Comparison of ENCODE assay signal across 26 mouse cellular contexts in the genomic region with DNA sequence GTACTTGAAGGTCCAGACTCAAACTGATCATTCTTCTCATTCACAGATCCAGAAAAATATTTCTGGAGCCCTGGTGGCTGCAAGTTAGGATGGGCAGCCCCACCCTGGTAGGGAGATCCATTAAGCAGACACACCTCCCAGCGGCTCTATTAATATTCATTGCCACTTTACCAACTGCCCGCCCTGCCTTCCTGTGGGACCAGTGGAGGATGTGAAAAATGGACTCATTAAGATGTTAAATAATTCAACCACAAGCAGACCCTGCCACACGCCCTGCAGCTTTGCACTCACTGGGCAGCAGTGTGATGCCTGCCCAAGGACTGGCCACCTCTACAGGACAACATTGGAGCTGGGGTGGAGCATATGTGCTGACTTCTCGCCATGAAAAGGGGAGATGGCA.
DNase-seq lines count a peak whose midpoint lies in the region; ATAC-seq and TF ChIP-seq lines count a peak whose summit lies in the region.
"Had no signal": no experiment of that assay in that cellular context is flagged by ENCODE, and none has a peak within 500 bp of the region (broad histone marks: within the 10 kb centered on the region; RNA-seq: fewer than 3 reads in every experiment).

No protein-coding gene starts in this region.

- H3K27me3 ChIP-seq in hindbrain, embryonic 10.5 days (ENCODE audit: insufficient read depth, poor library complexity, severe bottlenecking) = no peaks in the 10 kb centered on the region
- no peaks in the 10 kb centered on the region for H3K27me3 ChIP-seq in hindbrain, embryonic 16.5 days (replicated peaks; ENCODE audit: control insufficient read depth, insufficient read depth, low read length)
- no peaks in the 10 kb centered on the region for H3K27me3 ChIP-seq in neural tube, embryonic 12.5 days (replicated peaks)
- H3K27me3 ChIP-seq in neural tube, embryonic 15.5 days (replicated peaks) = no peaks in the 10 kb centered on the region
- H3K27me3 ChIP-seq in midbrain, postnatal 0 days (ENCODE audit: insufficient read depth, low read length) = no peaks in the 10 kb centered on the region
- H3K27me3 ChIP-seq in embryonic facial prominence, embryonic 10.5 days (replicated peaks; ENCODE audit: low read depth, poor library complexity, severe bottlenecking) = no peaks in the 10 kb centered on the region
- H3K27me3 ChIP-seq: heart, embryonic 13.5 days; stomach, embryonic 15.5 days had no signal

- peak overlapping the region; percentile 50; the same call in 1 of the 2 replicates for H3K27ac ChIP-seq in hindbrain, embryonic 10.5 days
- no peak overlapping the region for H3K27ac ChIP-seq in hindbrain, embryonic 16.5 days (ENCODE audit: low read depth, low read length)
- no peak overlapping the region for H3K27ac ChIP-seq in neural tube, embryonic 12.5 days
- H3K27ac ChIP-seq in neural tube, embryonic 15.5 days (replicated peaks) = no peak overlapping the region
- H3K27ac ChIP-seq in midbrain, postnatal 0 days (ENCODE audit: low read depth, low read length) = no peak overlapping the region
- no peak overlapping the region for H3K27ac ChIP-seq in embryonic facial prominence, embryonic 10.5 days (replicated peaks)
- H3K27ac ChIP-seq: forebrain, embryonic 10.5 days; macrophage; stomach, embryonic 15.5 days had no signal

- peak; percentile 31 for DNase-seq in embryo, embryonic 10.5 days (ENCODE audit: low spot score)
- no peak for DNase-seq in embryo, embryonic 9.5 days (ENCODE audit: extremely low spot score)
- peak; percentile 30 for DNase-seq in hindbrain, embryonic 10.5 days (ENCODE audit: low spot score)
- peak; percentile 4 for DNase-seq in midbrain, postnatal 0 days (ENCODE audit: low spot score)
- DNase-seq in embryonic facial prominence, embryonic 10.5 days (ENCODE audit: low spot score) = no peak
- DNase-seq: adrenal gland, postnatal 10 days; cerebellum, adult 2 months; cerebellum, postnatal 25 days; gastrocnemius, postnatal 14 days; heart, adult 18-20 months; kidney, adult 18-20 months; layer of hippocampus, adult 9-11 months; left cerebral cortex, postnatal 4 days; liver; thymus, adult 18-20 months; thymus, postnatal 36 days had no signal

- H3K9ac ChIP-seq in hindbrain, embryonic 16.5 days (ENCODE audit: low read depth, low read length) = no peak overlapping the region
- H3K9ac ChIP-seq in neural tube, embryonic 12.5 days = no peak overlapping the region
- no peak overlapping the region for H3K9ac ChIP-seq in neural tube, embryonic 15.5 days (replicated peaks)
- no peak overlapping the region for H3K9ac ChIP-seq in midbrain, postnatal 0 days (replicated peaks; ENCODE audit: low read length, poor library complexity, severe bottlenecking)
- H3K9ac ChIP-seq: heart, embryonic 13.5 days; stomach, embryonic 15.5 days had no signal

- no peak overlapping the region for H3K4me3 ChIP-seq in hindbrain, embryonic 10.5 days
- H3K4me3 ChIP-seq in hindbrain, embryonic 16.5 days (ENCODE audit: low read length) = no peak overlapping the region
- H3K4me3 ChIP-seq in neural tube, embryonic 12.5 days = no peak overlapping the region
- no peak overlapping the region for H3K4me3 ChIP-seq in neural tube, embryonic 15.5 days (replicated peaks)
- no peak overlapping the region for H3K4me3 ChIP-seq in midbrain, postnatal 0 days (ENCODE audit: low read depth, low read length)
- H3K4me3 ChIP-seq in embryonic facial prominence, embryonic 10.5 days = no peak overlapping the region
- H3K4me3 ChIP-seq: forebrain, embryonic 10.5 days; heart, embryonic 13.5 days; stomach, embryonic 15.5 days had no signal

- no peaks in the 10 kb centered on the region for H3K36me3 ChIP-seq in hindbrain, embryonic 10.5 days
- H3K36me3 ChIP-seq in hindbrain, embryonic 16.5 days (ENCODE audit: control insufficient read depth, insufficient read depth, low read length) = no peaks in the 10 kb centered on the region
- H3K36me3 ChIP-seq in neural tube, embryonic 12.5 days = no peaks in the 10 kb centered on the region
- H3K36me3 ChIP-seq in neural tube, embryonic 15.5 days = no peaks in the 10 kb centered on the region
- no peaks in the 10 kb centered on the region for H3K36me3 ChIP-seq in midbrain, postnatal 0 days (ENCODE audit: insufficient read depth, low read length)
- no peaks in the 10 kb centered on the region for H3K36me3 ChIP-seq in embryonic facial prominence, embryonic 10.5 days (replicated peaks)
- H3K36me3 ChIP-seq: forebrain, embryonic 10.5 days; heart, embryonic 13.5 days; stomach, embryonic 15.5 days had no signal

- WGBS in hindbrain, embryonic 10.5 days = 55% methylated on average over 4 of the region's 4 CpGs
- 28% methylated on average over 4 of the region's 4 CpGs for WGBS in hindbrain, embryonic 16.5 days
- WGBS in neural tube, embryonic 12.5 days = 32% methylated on average over 4 of the region's 4 CpGs
- 22% methylated on average over 4 of the region's 4 CpGs for WGBS in neural tube, embryonic 15.5 days
- WGBS in midbrain, postnatal 0 days = 40% methylated on average over 4 of the region's 4 CpGs
- WGBS in embryonic facial prominence, embryonic 10.5 days = 73% methylated on average over 4 of the region's 4 CpGs

- no peak for TF ChIP-seq CTCF in midbrain, postnatal 0 days (IDR thresholded peaks at IDR 0.05)

- no peaks in the 10 kb centered on the region for H3K9me3 ChIP-seq in hindbrain, embryonic 10.5 days
- H3K9me3 ChIP-seq in hindbrain, embryonic 16.5 days (ENCODE audit: control insufficient read depth, low read length) = no peaks in the 10 kb centered on the region
- no peaks in the 10 kb centered on the region for H3K9me3 ChIP-seq in neural tube, embryonic 12.5 days
- no peaks in the 10 kb centered on the region for H3K9me3 ChIP-seq in neural tube, embryonic 15.5 days (replicated peaks)
- no peaks in the 10 kb centered on the region for H3K9me3 ChIP-seq in midbrain, postnatal 0 days (ENCODE audit: low read length)
- no peaks in the 10 kb centered on the region for H3K9me3 ChIP-seq in embryonic facial prominence, embryonic 10.5 days
- H3K9me3 ChIP-seq: forebrain, embryonic 10.5 days; heart, embryonic 13.5 days; stomach, embryonic 15.5 days had no signal

- H3K4me2 ChIP-seq in hindbrain, embryonic 16.5 days (ENCODE audit: low read length) = no peak overlapping the region
- no peak overlapping the region for H3K4me2 ChIP-seq in neural tube, embryonic 12.5 days (replicated peaks)
- H3K4me2 ChIP-seq in neural tube, embryonic 15.5 days = no peak overlapping the region
- H3K4me2 ChIP-seq in midbrain, postnatal 0 days (ENCODE audit: low read depth, low read length, poor library complexity, severe bottlenecking) = no peak overlapping the region
- H3K4me2 ChIP-seq: heart, embryonic 13.5 days; stomach, embryonic 15.5 days had no signal

- ATAC-seq in hindbrain, embryonic 16.5 days = no peak
- ATAC-seq in neural tube, embryonic 12.5 days (ENCODE audit: low FRiP score, low read depth) = peak; percentile 39; the same call in 1 of the 2 replicates
- no peak for ATAC-seq in neural tube, embryonic 15.5 days (ENCODE audit: low FRiP score)
- no peak for ATAC-seq in midbrain, postnatal 0 days (ENCODE audit: low FRiP score)
- ATAC-seq: activated CD4-positive, CD25-positive, alpha-beta regulatory T cell, adult 4 months; inflammation-experienced regulatory T-cells, adult 6 months; lung, postnatal 0 days had no signal

- peaks cover 75% of the 10 kb centered on the region for H3K4me1 ChIP-seq in hindbrain, embryonic 10.5 days (replicated peaks)
- H3K4me1 ChIP-seq in hindbrain, embryonic 16.5 days (ENCODE audit: control insufficient read depth, insufficient read depth, low read depth, low read length) = peaks cover 27% of the 10 kb centered on the region
- peaks cover 61% of the 10 kb centered on the region for H3K4me1 ChIP-seq in neural tube, embryonic 12.5 days
- peaks cover 57% of the 10 kb centered on the region for H3K4me1 ChIP-seq in neural tube, embryonic 15.5 days
- 0 out of 2 replicates have a peak, but pooled peaks cover 2% of the 10 kb centered on the region for H3K4me1 ChIP-seq in midbrain, postnatal 0 days (ENCODE audit: insufficient read depth, low read length)
- H3K4me1 ChIP-seq in embryonic facial prominence, embryonic 10.5 days = peaks cover 35% of the 10 kb centered on the region

Comparison
In these comparisons a context has a peak if more than half of its experiments do, and no peak if none do; other contexts are left out.
1. DNase-seq: peak in embryo, embryonic 10.5 days (single experiment), hindbrain, embryonic 10.5 days (single experiment) and midbrain, postnatal 0 days (single experiment); none in embryo, embryonic 9.5 days (single experiment) and embryonic facial prominence, embryonic 10.5 days (single experiment).